Mouse (Mus musculus) lung, postnatal 0 days (tissue): ENCODE measurements around the gene Ints2.

ENCODE experiments used
- CTCF ChIP-seq: IDR thresholded peaks from 2 replicates; pipeline ENCODE4 v1.5.1; 2016; ENCODE audit warnings: antibody characterized with exemption, mild to moderate bottlenecking
- EP300 ChIP-seq: IDR thresholded peaks from 2 replicates; pipeline ENCODE4 v1.6.1; 2016; ENCODE audit warnings: antibody characterized with exemption, mild to moderate bottlenecking, control low read depth

GRCm38 (mm10) chr11:86209123-86209522 lies 48.3 kb downstream of the Ints2 start:
- no peak for TF ChIP-seq CTCF
- TF ChIP-seq EP300 = no peak
